Mouse (Mus musculus) cerebellum, adult 2 months (tissue): Measurements from ENCODE around the gene Taar8c.

Source experiments
- CTCF ChIP-seq: fragments of 200-500 bp; IDR thresholded peaks from 2 replicates; pipeline ENCODE4 v1.5.1; 2011; ENCODE audit warnings: low read depth, mild to moderate bottlenecking, control low read depth, low read length, moderate library complexity, borderline replicate concordance; ENCODE audit not compliant: insufficient read depth
- POLR2A ChIP-seq: fragments of 200-500 bp; IDR thresholded peaks from 2 replicates; pipeline ENCODE4 v1.6.1; 2011; ENCODE audit warnings: low read length, control low read depth, borderline replicate concordance; ENCODE audit not compliant: insufficient read depth

DNA sequence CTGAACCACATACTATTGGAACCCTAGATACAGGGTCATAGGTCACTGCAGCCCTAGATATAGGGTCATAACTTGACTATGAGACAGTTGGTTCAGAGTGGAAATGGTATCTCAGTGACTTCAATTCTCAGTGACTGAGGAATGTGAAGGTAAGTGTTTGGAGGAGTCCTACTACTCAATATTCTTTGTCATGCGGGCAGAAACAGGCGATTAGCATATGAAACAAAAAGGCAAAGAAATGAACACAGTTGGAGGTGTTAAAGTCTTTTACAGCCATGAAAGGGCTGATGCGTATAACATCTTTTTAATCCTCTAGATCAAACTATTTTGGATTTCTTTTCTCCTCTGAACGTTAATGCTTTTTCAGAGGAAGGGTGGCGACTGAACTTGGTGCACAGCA lies 15.8 kb downstream of the Taar8c start:
- TF ChIP-seq CTCF = no peak
- TF ChIP-seq POLR2A = no peak
